Mouse (Mus musculus): ENCODE data around the gene Rnf123. TPM values are rescaled to one million over a fixed set of nuclear protein-coding genes. Genes with fewer than 3 reads are reported as not detected.

Rnf123 gene
- polyA plus RNA-seq, 1 experiment from 2014 or later, result 43.8 TPM

- peaks cover 57% of the 10 kb centered on the region for H3K36me3 ChIP-seq
- ATAC-seq (ENCODE audit: low read depth), result no peak
Measured at GRCm38 (mm10) chr9:108117143-108117542, 34.0 kb upstream of the Rnf123 start.

DNA sequence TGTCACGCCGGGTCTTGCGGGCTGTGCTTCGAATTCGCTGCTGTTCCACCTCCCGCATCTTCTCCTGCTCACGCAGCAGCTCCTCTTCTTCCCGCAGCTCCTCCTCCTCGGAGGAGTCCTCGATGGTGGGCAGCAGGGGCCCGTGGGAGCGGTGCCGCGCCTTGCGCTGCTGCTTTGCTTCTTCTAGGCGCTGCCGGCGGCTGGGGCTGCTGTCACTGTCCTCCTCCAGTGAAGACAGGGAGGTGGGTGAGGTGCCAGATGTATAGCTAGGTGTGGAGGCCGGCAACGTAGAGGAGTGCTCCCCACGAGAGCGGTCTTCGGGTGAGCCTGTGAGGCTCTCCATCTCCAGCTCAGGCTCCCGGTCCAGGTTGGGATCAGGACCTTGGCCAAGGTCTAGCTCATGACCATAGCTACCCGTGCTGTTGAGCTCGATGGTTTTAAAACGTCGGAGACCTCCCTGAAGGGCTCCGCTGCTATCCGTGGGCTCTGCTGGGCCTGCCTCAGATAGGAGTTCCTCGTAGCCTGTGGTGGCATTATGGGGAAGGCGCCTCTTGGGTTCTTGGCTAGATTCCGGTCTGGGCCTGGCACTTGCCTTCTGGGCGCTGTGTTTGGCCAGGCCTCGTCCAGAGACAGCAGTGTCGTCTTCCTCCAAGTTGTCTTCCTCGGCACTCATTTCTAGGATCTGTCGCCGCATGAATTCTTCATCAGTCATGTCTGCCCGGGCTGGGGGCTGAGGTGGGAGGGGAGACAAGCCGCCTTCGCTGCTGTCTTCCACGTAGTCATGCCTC, 32.3 kb upstream of the Rnf123 start:
- H3K4me3 ChIP-seq, result no peak overlapping the region
- no peaks in the 10 kb centered on the region for H3K9me3 ChIP-seq
- no peak for ATAC-seq (ENCODE audit: low read depth)
- no peak overlapping the region for H3K4me2 ChIP-seq
- peaks cover 73% of the 10 kb centered on the region for H3K36me3 ChIP-seq
- H3K4me1 ChIP-seq (replicated peaks), result peaks cover 9% of the 10 kb centered on the region
- no peak overlapping the region for H3K9ac ChIP-seq
- no peak overlapping the region for H3K27ac ChIP-seq (replicated peaks)
- H3K27me3 ChIP-seq, result no peaks in the 10 kb centered on the region
- WGBS, result 70% methylated on average over 43 of the region's 43 CpGs

More at GRCm38 (mm10) chr9:108117143-108117542, 34.0 kb upstream of the Rnf123 start:
- Histone ChIP-seq H3K4me2 (no peak overlapping the region), H3K4me3 (no peak overlapping the region), H3K9ac (no peak overlapping the region), H3K9me3 (no peaks in the 10 kb centered on the region), H3K4me1 (replicated peaks) (no peaks in the 10 kb centered on the region), H3K27ac (replicated peaks) (no peak overlapping the region), H3K27me3 (no peaks in the 10 kb centered on the region)
- WGBS, result 66% methylated on average over 4 of the region's 4 CpGs

- H3K4me3 ChIP-seq, result no peak overlapping the region
- H3K27ac ChIP-seq (replicated peaks), result no peak overlapping the region
- 95% methylated on average over 18 of the region's 18 CpGs for WGBS
- peaks cover 92% of the 10 kb centered on the region for H3K36me3 ChIP-seq
- no peaks in the 10 kb centered on the region for H3K27me3 ChIP-seq
- peaks cover 9% of the 10 kb centered on the region for H3K4me1 ChIP-seq (replicated peaks)
- H3K4me2 ChIP-seq, result no peak overlapping the region
- no peak overlapping the region for H3K9ac ChIP-seq
- H3K9me3 ChIP-seq, result no peaks in the 10 kb centered on the region
- ATAC-seq (ENCODE audit: low read depth), result no peak
Measured at GRCm38 (mm10) chr9:108112719-108113340, 29.7 kb upstream of the Rnf123 start.

DNA sequence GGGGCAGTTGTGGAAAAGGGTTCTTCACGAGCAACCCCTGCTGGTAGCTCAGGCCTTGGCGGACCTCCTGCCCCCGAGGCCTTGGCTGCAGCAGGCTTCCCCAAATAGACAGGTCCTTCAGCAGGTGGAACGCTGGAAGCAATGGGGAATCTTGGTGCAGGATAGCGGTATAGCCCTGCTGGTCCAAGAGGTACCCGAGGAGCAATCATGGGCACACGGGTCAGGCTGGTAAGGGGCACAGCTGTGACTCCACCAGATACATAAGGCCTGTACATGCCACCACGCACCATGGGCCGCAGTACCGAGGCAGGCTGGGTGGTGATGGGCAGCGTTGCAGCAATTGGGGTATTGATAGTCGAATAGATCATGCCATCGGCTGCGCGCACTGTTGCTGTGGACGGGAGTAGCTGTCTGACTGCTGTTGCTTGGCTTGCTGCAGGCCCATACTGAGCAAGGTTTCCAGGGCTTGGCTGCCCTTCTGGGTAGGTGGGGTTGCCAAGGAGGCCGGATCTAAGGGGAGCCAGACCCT, 28.5 kb upstream of the Rnf123 start:
- Histone ChIP-seq H3K9me3 (no peaks in the 10 kb centered on the region), H3K27me3 (no peaks in the 10 kb centered on the region), H3K27ac (replicated peaks) (0 out of 2 replicates have a peak overlapping the region, but pooled peaks have one; percentile 13), H3K4me3 (no peak overlapping the region), H3K36me3 (peaks cover 94% of the 10 kb centered on the region), H3K4me2 (peak overlapping the region; percentile 46), H3K9ac (0 out of 2 replicates have a peak overlapping the region, but pooled peaks have one; percentile 38), H3K4me1 (replicated peaks) (peaks cover 9% of the 10 kb centered on the region)
- WGBS, result 75% methylated on average over 17 of the region's 17 CpGs
- no peak for ATAC-seq (ENCODE audit: low read depth)

DNA sequence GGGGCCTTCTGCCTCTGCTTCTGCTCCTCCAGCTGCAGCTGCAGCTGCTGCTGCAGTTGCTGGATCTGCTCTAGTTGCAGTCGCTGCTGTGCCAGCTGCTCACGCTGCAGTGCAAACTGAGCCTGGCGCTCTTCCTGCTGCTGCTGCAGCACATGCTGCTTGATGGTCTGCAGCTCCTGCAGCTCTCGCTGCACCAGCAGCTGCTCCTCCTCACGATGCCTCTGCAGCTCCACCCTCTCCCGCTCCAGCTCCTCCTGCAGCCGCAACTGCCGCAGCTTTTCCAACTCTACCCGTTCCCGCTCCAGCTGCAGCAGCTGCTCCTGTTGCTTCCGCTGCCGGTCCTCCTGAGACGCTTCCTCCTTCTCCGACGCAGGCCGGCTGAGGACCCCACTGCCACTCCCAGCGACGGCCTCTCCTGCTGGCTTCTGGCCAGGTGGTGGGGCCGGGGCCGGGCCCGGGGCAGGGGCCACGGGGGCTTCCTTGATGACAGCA, 28.0 kb upstream of the Rnf123 start:
- ATAC-seq (ENCODE audit: low read depth), result no peak
- H3K9ac ChIP-seq, result peak overlapping the region; percentile 38; the same call in 1 of the 2 replicates
- peak overlapping the region; percentile 14; the same call in 1 of the 2 replicates for H3K4me3 ChIP-seq

DNA sequence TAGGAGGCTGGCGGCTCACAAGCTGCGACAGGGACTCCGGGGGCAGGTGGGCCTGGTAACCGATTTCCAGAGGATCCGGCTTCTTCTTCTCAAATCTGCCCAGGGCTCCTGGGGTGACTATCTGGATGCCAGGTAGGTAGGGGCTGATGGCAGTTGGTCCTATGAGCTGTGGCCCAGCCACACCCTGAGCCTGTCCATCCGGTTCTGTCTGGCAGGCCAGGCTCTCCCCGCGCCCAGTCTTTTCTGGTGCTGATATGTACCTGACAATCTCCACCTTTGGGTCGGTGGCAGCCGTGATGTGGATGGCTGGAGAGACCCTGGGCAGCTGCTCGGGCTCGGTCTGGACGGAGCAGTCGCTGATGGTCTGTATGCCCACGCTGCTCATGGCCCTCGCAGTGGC, 27.0 kb upstream of the Rnf123 start:
- H3K36me3 ChIP-seq, result peaks cover 92% of the 10 kb centered on the region
- H3K27ac ChIP-seq (replicated peaks), result no peak overlapping the region
- peaks cover 17% of the 10 kb centered on the region for H3K4me1 ChIP-seq (replicated peaks)
- H3K27me3 ChIP-seq, result no peaks in the 10 kb centered on the region
- ATAC-seq (ENCODE audit: low read depth), result no peak
- H3K4me3 ChIP-seq, result no peak overlapping the region
- no peaks in the 10 kb centered on the region for H3K9me3 ChIP-seq
- no peak overlapping the region for H3K4me2 ChIP-seq
- no peak overlapping the region for H3K9ac ChIP-seq
- 88% methylated on average over 16 of the region's 16 CpGs for WGBS

More for the DNA sequence above, 28.0 kb upstream of the Rnf123 start:
- Histone ChIP-seq H3K4me1 (replicated peaks) (peaks cover 9% of the 10 kb centered on the region), H3K9me3 (no peaks in the 10 kb centered on the region), H3K27ac (replicated peaks) (0 out of 2 replicates have a peak overlapping the region, but pooled peaks have one; percentile 13), H3K4me2 (peak overlapping the region; percentile 46), H3K36me3 (peaks cover 94% of the 10 kb centered on the region), H3K27me3 (no peaks in the 10 kb centered on the region)
- WGBS, result 22% methylated on average over 22 of the region's 22 CpGs

- 91% methylated on average over 16 of the region's 16 CpGs for WGBS
- ATAC-seq (ENCODE audit: low read depth), result no peak
- Histone ChIP-seq H3K27ac (replicated peaks) (no peak overlapping the region), H3K4me1 (replicated peaks) (peaks cover 26% of the 10 kb centered on the region), H3K9me3 (no peaks in the 10 kb centered on the region), H3K4me3 (no peak overlapping the region), H3K36me3 (peaks cover 91% of the 10 kb centered on the region), H3K27me3 (no peaks in the 10 kb centered on the region), H3K4me2 (no peak overlapping the region), H3K9ac (no peak overlapping the region)
Measured at GRCm38 (mm10) chr9:108107867-108108266, 24.7 kb upstream of the Rnf123 start.

- no peak for ATAC-seq (ENCODE audit: low read depth)
- Histone ChIP-seq H3K4me1 (replicated peaks) (peaks cover 22% of the 10 kb centered on the region), H3K27ac (replicated peaks) (no peak overlapping the region), H3K4me3 (no peak overlapping the region), H3K9me3 (no peaks in the 10 kb centered on the region), H3K27me3 (no peaks in the 10 kb centered on the region), H3K36me3 (peaks cover 90% of the 10 kb centered on the region), H3K4me2 (no peak overlapping the region), H3K9ac (0 out of 2 replicates have a peak overlapping the region, but pooled peaks have one; percentile 43)
- whole genome bisulfite sequencing, result 90% methylated on average over 21 of the region's 23 CpGs
Measured at GRCm38 (mm10) chr9:108106090-108106489, 22.9 kb upstream of the Rnf123 start.

DNA sequence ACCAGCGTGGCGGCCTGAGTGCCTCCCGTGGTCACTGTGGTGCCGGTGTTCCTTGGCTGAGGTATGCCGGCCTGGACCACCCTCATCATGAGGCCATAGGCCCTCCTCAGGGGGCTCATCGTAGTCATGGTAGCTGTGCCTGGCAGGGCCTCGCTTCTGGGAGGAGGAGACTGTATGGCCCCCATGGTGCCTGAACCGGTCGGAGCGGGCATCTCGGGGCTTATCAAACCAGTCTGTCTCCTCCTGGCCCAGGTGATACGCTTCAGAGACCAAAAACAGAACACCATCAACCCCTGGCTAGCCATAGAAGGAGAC, 22.4 kb upstream of the Rnf123 start:
- peak overlapping the region; percentile 43; the same call in 1 of the 2 replicates for H3K9ac ChIP-seq
- peak overlapping the region; percentile 54; the same call in 1 of the 2 replicates for H3K27ac ChIP-seq (replicated peaks)
- ATAC-seq (ENCODE audit: low read depth), result peak; percentile 9; the same call in 1 of the 2 replicates
- H3K9me3 ChIP-seq, result no peaks in the 10 kb centered on the region
- WGBS, result 76% methylated on average over 12 of the region's 12 CpGs
- peaks cover 90% of the 10 kb centered on the region for H3K36me3 ChIP-seq
- H3K4me2 ChIP-seq, result no peak overlapping the region
- no peak overlapping the region for H3K4me3 ChIP-seq
- no peaks in the 10 kb centered on the region for H3K27me3 ChIP-seq
- H3K4me1 ChIP-seq (replicated peaks), result peaks cover 17% of the 10 kb centered on the region

DNA sequence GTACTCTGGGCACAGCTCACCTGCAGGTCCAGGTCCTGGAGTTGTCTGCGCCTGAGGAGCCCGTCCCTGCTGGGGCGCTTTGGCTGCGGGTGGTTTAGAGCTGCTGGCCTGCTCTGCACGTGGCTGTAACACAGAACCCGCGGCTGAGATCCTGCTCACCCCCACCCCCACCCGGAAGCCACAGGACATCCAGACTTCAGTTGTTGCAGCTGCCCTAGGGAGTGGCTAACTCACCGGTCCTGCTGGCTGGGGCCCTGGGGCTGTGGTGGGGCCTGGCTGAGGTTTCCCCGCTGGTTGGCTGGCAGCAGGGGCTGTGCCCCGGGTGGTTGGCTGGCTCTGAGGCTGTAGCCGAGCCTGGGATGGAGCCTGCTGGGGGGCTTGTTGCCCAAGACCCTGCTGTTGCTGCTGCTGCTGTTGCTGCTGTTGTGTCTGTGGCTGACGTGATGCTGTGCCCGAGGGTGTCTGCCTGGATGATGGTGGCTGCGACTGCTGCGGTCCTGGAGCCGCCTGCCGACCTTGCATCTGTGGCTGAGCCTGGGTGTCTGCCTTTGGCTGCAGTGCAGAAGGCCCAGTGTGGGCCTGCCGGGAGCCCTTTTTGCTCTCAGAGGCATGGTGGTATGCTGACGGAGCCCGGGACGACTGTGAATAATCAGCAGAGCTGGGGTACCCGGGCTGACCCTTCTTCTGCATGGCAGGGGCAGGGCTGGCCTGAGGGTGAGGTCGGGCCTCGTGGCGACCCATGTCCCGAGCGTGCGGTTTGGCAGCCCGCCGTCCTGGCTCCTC, 21.8 kb upstream of the Rnf123 start:
- H3K27ac ChIP-seq (replicated peaks), result peak overlapping the region; percentile 54; the same call in 1 of the 2 replicates
- H3K4me1 ChIP-seq (replicated peaks), result peaks cover 17% of the 10 kb centered on the region
- WGBS, result 36% methylated on average over 31 of the region's 31 CpGs
- peak overlapping the region; percentile 43 for H3K9ac ChIP-seq
- H3K9me3 ChIP-seq, result no peaks in the 10 kb centered on the region
- no peak overlapping the region for H3K4me3 ChIP-seq
- H3K4me2 ChIP-seq, result no peak overlapping the region
- peaks cover 86% of the 10 kb centered on the region for H3K36me3 ChIP-seq
- peak; percentile 29; the same call in 1 of the 2 replicates for ATAC-seq (ENCODE audit: low read depth)
- H3K27me3 ChIP-seq, result no peaks in the 10 kb centered on the region

GRCm38 (mm10) chr9:108099619-108100018, 16.5 kb upstream of the Rnf123 start:
- Histone ChIP-seq H3K4me2 (no peak overlapping the region), H3K9ac (no peak overlapping the region), H3K9me3 (no peaks in the 10 kb centered on the region), H3K4me3 (no peak overlapping the region), H3K4me1 (replicated peaks) (peaks cover 21% of the 10 kb centered on the region), H3K27ac (replicated peaks) (no peak overlapping the region), H3K36me3 (peaks cover 62% of the 10 kb centered on the region), H3K27me3 (no peaks in the 10 kb centered on the region)
- ATAC-seq (ENCODE audit: low read depth), result no peak
- WGBS, result 84% methylated on average over 8 of the region's 8 CpGs

Measured in neural tube, embryonic 13.5 days (tissue).